Mouse (Mus musculus) WW6 (cell line): Measurements from ENCODE around the gene Muc4.

Source experiments
- DNase-seq: peaks from one replicate; pipeline ENCODE4 v3.0.0-alpha.2; 2013; ENCODE audit warnings: low read depth, low spot score

The Muc4 gene

GRCm38 (mm10) chr16:32803252-32803853 is 67.7 kb downstream of the Muc4 start:
- no peak for DNase-seq

DNA sequence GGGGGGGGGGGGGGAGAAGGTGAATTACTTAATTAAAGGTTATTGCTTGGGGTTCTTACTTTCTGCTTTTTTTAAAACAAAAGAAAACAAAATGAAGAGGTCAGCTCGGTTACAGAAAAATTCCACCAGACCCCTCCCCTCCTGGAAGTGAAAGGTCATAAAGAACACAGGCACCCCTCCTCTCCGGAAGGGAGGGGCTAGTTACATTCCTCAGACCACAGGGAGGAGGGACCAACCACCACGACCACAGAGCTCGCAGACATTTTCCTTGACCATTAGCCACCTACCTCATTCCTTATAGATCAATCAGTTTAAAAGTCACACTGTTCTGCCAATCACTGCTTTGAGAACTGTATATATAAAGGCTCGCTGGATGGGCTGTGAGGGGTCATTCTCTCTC is 68.2 kb downstream of the Muc4 start:
- DNase-seq = no peak

- DNase-seq = no peak
Measured at GRCm38 (mm10) chr16:32805151-32805550, 69.5 kb downstream of the Muc4 start.

GRCm38 (mm10) chr16:32807408-32808185 is 71.9 kb downstream of the Muc4 start:
- no peak for DNase-seq

- DNase-seq = no peak
Measured at GRCm38 (mm10) chr16:32810321-32810720, 74.6 kb downstream of the Muc4 start, which contains the start of gene Smbd1. TSS of gene Smbd1 (minus strand) at chr16:32810477.

DNA sequence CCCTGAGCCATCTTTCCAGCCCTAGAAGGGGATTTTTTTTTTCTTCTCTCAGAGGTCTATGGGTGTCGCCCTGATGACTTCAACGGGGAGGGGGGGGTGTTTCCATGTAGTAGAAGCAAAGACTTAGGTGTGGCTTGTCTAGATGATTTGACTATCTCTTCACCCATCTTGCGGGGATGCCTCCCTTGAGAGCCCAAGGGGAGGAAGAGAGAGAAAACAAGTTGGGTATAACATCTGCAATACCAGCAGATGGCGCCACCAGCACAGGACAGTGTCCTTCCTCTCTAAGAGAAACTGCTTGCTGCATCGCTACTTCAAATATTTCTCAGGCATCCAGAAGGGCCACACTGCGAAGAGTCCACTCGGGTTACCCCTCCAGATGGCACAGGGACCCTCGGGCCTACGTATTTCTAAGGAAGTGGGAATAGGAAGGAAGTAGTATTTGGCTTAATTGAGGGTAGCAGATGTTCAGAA is 77.2 kb downstream of the Muc4 start:
- peak; percentile 70 for DNase-seq

- no peak for DNase-seq
Measured at GRCm38 (mm10) chr16:32813362-32813761, 77.7 kb downstream of the Muc4 start.

DNA sequence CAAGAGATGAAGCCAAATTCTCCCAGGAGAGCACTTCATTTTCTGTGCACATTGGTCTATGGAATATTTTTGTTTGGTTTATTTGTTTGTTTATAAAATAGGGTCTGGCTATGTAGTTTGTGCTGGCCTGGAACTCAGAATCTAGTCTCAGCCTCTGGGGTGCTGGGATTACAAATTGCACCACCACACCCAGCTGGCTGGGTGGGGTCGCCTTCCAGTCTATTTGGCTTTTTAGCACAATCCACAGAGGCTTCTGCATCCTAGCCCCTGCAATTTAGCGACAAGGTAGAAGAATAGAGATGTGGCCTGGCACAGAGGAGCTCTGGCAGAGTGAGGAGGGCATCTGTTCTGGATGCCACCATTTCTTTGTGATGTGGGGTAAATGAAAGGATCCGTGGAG is 78.1 kb downstream of the Muc4 start:
- DNase-seq = no peak

GRCm38 (mm10) chr16:32814539-32814938 is 78.9 kb downstream of the Muc4 start:
- DNase-seq = no peak

GRCm38 (mm10) chr16:32815160-32815605 is 79.5 kb downstream of the Muc4 start:
- DNase-seq = no peak

- DNase-seq = no peak
Measured at GRCm38 (mm10) chr16:32818036-32818435, 82.3 kb downstream of the Muc4 start.

GRCm38 (mm10) chr16:32818441-32818840 is 82.8 kb downstream of the Muc4 start:
- no peak for DNase-seq

DNA sequence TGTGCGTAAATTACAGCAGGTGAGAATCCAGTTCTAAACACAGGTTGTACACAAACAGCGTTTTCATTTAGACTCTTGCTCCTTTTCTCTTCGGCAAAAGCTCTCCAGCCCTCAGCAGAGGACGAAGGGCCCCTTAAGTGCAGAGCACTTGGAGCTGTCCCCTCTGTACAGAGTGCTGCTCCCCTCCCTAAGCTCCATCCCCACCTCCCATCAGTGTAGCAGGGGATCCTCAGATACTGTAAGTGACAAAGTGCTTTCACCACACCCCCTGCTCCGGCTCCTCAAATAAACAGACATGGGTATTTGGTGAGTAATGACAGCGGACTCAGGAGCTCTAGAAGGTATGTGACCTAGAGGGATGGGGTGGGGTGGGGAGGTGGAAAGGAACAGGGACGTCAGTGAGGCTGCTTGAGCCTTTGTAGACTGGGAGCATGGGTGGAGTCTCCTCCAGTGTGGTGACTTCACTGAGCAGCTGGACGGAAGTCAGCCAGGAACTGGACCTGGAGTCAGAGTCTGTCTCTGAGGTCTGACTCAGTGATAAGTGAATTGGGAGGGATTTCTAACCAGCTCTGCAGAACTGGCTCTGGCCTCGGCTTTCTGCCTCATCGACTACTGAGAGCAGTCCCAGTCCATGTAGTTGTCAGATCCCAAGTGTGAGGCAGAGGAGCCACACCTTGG is 86.2 kb downstream of the Muc4 start:
- DNase-seq = no peak

DNA sequence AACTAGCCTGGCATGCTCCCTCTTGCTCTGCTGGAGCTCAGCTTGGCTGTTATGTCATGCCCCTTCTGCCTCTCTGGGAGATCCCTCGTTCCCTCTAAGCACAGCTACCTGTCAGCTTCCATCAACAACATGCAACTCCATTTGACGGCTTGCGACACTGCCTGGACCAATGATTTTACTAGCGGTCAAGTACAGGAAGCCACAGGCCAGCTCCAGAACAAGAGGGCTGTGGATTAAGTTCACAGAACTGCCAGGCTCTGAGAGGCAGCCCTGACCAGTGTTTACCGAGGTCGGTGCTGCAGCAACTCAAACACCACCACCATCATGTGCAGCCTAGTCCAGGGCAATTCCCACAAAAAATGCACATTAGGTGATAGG is 86.8 kb downstream of the Muc4 start:
- no peak for DNase-seq

DNA sequence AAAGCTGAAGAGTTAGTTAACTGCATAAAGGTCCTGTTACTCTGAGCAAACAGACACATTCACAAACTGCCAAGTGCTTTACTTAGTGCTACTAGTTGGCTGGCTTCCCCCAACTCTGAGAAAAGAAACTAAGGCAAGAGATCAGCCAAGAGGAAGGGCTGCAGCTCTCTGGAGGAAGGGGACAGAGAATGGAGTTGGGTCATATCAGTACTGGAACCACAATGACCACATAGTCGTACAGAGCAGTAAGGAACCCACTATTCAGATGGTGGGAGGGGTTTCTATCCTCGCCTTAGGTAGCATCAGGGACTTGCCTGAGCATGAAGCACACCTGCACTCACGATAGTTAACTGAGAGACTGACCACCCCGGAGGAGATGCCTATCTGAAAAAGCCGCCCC is 87.2 kb downstream of the Muc4 start:
- no peak for DNase-seq

GRCm38 (mm10) chr16:32823487-32823886 is 87.8 kb downstream of the Muc4 start:
- DNase-seq = no peak

DNA sequence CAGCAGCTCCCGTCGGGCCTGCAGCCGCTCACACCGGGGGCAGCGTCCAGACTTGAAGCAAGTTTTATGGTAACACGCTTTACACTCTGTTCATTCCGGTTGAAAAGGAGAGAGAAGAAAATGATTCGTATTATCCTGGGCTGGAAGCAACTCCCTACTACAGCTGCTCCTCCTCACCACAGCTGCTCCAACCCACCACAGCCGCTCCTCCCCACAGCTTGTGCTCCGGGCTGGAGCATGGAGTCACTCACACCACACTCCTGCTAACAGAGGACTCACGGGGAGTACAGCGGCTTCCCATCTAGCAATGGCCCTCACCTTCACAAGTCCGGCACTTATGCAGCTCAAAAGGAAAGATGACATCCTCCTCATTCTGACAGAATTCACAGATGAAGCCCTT is 88.4 kb downstream of the Muc4 start:
- DNase-seq = no peak

GRCm38 (mm10) chr16:32825380-32825779 is 89.7 kb downstream of the Muc4 start:
- no peak for DNase-seq

DNA sequence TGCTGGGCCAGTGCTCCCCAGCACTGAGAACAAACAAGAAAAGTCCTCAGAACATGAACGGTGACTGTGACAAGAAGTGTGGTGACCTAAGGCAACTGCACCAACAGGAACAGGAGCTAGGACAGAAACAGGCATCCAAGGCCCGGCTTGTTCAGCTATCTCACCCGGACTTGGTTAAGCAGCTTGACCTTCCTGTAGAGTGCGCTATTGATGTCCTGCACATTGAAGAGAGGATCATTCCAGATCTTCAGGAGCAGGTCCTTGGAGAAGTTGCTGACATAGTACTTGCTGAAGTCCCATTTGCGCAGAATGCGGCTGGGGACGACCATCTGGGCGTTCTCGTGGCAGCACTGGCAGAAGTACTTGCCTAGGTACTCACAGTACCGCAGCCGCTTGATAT is 90.8 kb downstream of the Muc4 start:
- no peak for DNase-seq

- DNase-seq = no peak
Measured at GRCm38 (mm10) chr16:32829104-32829503, 93.4 kb downstream of the Muc4 start.

DNA sequence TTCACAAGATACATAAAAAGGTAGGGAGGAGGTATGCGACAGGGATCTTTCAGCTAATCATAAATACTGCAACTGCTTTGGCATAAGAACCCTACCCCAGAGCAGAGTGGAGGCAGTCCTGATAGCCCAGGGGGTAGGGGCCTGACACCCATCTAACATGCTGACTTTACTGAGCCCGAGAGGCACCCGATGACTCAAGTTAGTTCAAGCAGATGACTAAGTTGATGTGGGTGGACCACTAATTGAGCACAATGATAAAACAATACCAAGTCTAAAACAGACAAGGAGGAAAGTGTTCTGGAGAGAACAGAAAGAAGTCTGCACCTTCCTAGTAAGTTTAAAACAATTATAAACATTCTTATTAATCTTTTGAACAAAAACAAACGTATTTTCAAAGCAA is 95.8 kb downstream of the Muc4 start:
- no peak for DNase-seq
